Mouse (Mus musculus) lung, embryonic 14.5 days (tissue): ENCODE results near the gene Scaf1. TPM values are rescaled to one million over a fixed set of nuclear protein-coding genes. Genes with fewer than 3 reads are reported as not detected.

Experiments used
- ATAC-seq: fragments of 200-750 bp; cut with Nextera tagmentation; 2 replicates; pipeline ENCODE4 v1.8.0; 2017; ENCODE audit warnings: mild to moderate bottlenecking, moderate TSS enrichment, moderate library complexity; ENCODE audit not compliant: insufficient read depth
- DNase-seq: peaks from one replicate; pipeline ENCODE4 v3.0.0-alpha.2; 2015
- H3K27ac ChIP-seq: fragments of 300-500 bp; sonication (generic); 2 replicates; pipeline ENCODE4 v1.5.1; 2014; ENCODE audit warnings: low read depth, mild to moderate bottlenecking, moderate library complexity
- H3K27me3 ChIP-seq: fragments of 300-500 bp; sonication (generic); 2 replicates; pipeline ENCODE4 v1.6.1; 2014; ENCODE audit warnings: low read length, control low read depth; ENCODE audit not compliant: insufficient read depth
- H3K36me3 ChIP-seq: fragments of 300-500 bp; sonication (generic); 2 replicates; pipeline ENCODE4 v1.6.1; 2014; ENCODE audit warnings: control low read depth; ENCODE audit not compliant: insufficient read depth
- H3K4me1 ChIP-seq: fragments of 300-500 bp; sonication (generic); 2 replicates; pipeline ENCODE4 v1.6.1; 2014; ENCODE audit warnings: antibody characterized with exemption, control low read depth; ENCODE audit not compliant: insufficient read depth
- H3K4me2 ChIP-seq: fragments of 300-500 bp; sonication (generic); 2 replicates; pipeline ENCODE4 v1.6.1; 2014; ENCODE audit warnings: mild to moderate bottlenecking
- H3K4me3 ChIP-seq: fragments of 300-500 bp; sonication (generic); 2 replicates; pipeline ENCODE4 v1.5.1; 2014; ENCODE audit warnings: low read depth, low read length
- H3K9ac ChIP-seq: fragments of 300-500 bp; sonication (generic); 2 replicates; pipeline ENCODE4 v1.6.1; 2014
- H3K9me3 ChIP-seq: fragments of 300-500 bp; sonication (generic); 2 replicates; pipeline ENCODE4 v1.6.1; 2016; ENCODE audit warnings: low read depth, low read length, control low read depth
- CTCF ChIP-seq: IDR thresholded peaks from 2 replicates; pipeline ENCODE4 v1.5.1; 2016; ENCODE audit warnings: antibody characterized with exemption, low read depth
- WGBS: fragments of 180-500 bp; shearing (Covaris S2); extraction: QIAGEN DNeasy Blood & Tissue Kit; methylation state at CpG from one replicate; pipeline ENCODE4 v1.1.7; 2014; 5-methylcytosine and 5-hydroxymethylcytosine counted together
- polyA plus RNA-seq: library from polyadenylated mRNA; unstranded; fragments of >200 nt; fragmentation: Nextera tagmentation; extraction: Ambion mirVana; gene quantifications from 2 replicates; pipeline ENCODE4 v1.2.1, GENCODE M21; 2014

Scaf1 gene
- polyA plus RNA-seq, 1 experiment from 2014 or later = 53.6 TPM

DNA sequence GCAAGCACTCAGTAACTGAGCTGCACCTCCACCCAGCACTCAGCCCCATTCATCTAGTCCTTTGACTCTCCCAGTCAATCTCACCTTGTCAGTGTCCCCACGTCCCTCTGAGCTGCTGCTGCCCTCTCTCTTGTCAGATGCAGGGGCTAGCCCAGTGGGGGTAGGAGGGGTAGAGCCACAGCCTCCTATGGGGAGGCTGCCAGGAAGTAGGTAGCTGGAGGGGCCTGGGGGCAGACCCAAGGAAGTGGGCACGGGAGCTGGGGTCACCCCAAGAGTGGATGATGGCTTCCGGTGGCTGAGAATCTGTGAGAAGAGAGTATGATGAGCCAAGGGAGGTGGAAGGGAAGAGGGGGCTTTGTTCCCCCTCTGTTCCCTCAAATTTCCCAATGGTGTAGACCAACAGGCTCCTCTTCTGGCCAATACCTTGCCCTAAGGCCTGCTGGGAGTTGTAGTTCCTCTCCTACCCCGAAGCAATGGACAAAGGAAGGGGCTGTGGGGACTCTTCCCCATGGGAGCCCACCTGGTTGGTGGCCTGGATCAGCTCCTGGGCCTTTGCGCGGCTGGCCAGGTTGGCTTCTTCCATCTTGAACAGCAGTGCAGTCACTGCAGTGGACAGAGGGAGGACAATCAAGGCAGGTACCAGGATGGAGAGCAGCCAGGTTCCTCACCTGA, 10.7 kb downstream of the Scaf1 start:
- Histone ChIP-seq H3K9ac (no peak overlapping the region), H3K27me3 (no peaks in the 10 kb centered on the region), H3K9me3 (no peaks in the 10 kb centered on the region), H3K4me3 (no peak overlapping the region), H3K4me2 (no peak overlapping the region), H3K4me1 (no peaks in the 10 kb centered on the region), H3K27ac (no peak overlapping the region), H3K36me3 (peaks cover 100% of the 10 kb centered on the region)
- no peak for TF ChIP-seq CTCF
- DNase-seq = no peak
- ATAC-seq = no peak
- WGBS = 75% methylated on average over 6 of the region's 6 CpGs

DNA sequence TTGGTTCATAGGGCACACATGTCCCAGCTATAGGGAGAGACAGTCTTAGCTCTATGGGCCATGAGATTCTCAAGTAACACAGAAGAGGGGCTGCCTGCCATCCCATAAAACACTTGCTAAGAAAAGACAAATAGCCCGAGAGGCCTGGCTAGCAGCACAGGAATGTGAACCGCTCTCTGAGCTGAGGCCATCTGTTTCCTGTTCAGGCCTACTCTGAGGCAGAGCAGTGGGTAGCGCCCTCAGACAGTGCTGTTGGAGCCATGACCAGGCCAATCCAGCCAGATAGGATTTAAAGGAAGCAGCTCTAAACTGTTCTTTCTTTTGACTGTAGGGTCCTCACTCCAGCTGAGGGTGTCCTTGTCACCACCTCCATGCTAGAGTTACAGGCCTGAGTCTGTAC, 11.6 kb downstream of the Scaf1 start:
- DNase-seq = peak; percentile 37
- WGBS = 58% methylated on average over 3 of the region's 3 CpGs
- no peak for TF ChIP-seq CTCF

DNA sequence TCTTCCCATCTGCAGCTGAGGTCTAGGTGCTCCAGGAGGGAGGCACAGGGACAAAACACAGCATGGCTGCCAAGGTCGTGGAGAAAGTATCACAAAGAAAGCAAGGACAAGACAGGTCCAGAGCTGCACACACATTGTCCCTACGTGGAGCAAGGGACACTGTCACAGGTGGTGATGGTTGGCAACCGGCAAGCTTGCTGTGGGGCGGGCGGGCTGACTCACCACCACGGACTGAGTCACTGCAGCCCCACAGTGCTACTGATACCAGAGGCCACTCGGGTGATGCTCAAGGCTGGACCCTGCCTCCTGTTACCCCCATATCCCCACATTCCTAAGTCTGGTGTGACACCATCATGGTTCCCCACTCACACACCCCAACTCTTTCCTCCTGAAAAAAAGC, 13.7 kb downstream of the Scaf1 start:
- no peaks in the 10 kb centered on the region for H3K27me3 ChIP-seq
- ATAC-seq (no peak), DNase-seq (no peak)
- no peak overlapping the region for H3K4me2 ChIP-seq
- H3K4me1 ChIP-seq = peaks cover 7% of the 10 kb centered on the region
- peaks cover 84% of the 10 kb centered on the region for H3K36me3 ChIP-seq
- H3K4me3 ChIP-seq = no peak overlapping the region
- no peak overlapping the region for H3K27ac ChIP-seq
- WGBS = 84% methylated on average over 7 of the region's 7 CpGs
- TF ChIP-seq CTCF = no peak
- no peak overlapping the region for H3K9ac ChIP-seq
- no peaks in the 10 kb centered on the region for H3K9me3 ChIP-seq

More for the DNA sequence above, 11.6 kb downstream of the Scaf1 start:
- Histone ChIP-seq H3K9ac (no peak overlapping the region), H3K9me3 (no peaks in the 10 kb centered on the region), H3K4me3 (no peak overlapping the region), H3K27me3 (no peaks in the 10 kb centered on the region), H3K36me3 (peaks cover 100% of the 10 kb centered on the region), H3K4me2 (no peak overlapping the region), H3K27ac (no peak overlapping the region), H3K4me1 (no peaks in the 10 kb centered on the region; the same call in 1 of the 2 replicates)
- ATAC-seq = no peak

DNA sequence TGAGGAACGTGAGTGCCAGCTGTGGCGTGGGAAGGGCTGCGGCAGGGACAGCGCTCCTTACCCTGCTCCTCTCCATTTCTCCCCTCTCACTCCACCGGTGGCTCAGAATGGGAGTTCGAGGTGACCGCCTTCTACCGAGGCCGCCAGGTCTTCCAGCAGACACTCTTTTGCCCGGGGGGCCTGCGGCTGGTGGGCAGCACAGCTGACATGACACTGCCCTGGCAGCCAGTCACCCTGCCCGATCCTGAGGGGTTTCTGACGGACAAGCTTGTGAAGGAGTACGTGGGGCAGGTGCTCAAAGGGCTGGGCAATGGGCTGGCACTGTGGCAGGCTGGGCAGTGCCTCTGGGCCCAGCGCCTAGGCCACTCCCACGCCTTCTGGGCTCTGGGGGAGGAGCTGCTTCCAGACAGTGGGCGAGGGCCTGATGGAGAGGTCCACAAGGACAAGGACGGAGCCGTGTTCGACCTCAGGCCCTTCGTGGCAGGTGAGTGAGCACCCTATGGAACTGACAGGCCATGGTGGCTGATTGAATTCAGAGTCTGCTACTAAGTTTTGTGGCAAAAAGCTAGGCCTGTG, 15.5 kb downstream of the Scaf1 start:
- DNase-seq (no peak), ATAC-seq (no peak)
- Histone ChIP-seq H3K27ac (no peak overlapping the region), H3K4me2 (peak overlapping the region; percentile 97; the same call in 1 of the 2 replicates), H3K27me3 (no peaks in the 10 kb centered on the region), H3K9ac (no peak overlapping the region), H3K4me1 (peaks cover 11% of the 10 kb centered on the region), H3K36me3 (peaks cover 71% of the 10 kb centered on the region), H3K9me3 (no peaks in the 10 kb centered on the region), H3K4me3 (no peak overlapping the region)
- 80% methylated on average over 21 of the region's 21 CpGs for WGBS
- no peak for TF ChIP-seq CTCF

DNA sequence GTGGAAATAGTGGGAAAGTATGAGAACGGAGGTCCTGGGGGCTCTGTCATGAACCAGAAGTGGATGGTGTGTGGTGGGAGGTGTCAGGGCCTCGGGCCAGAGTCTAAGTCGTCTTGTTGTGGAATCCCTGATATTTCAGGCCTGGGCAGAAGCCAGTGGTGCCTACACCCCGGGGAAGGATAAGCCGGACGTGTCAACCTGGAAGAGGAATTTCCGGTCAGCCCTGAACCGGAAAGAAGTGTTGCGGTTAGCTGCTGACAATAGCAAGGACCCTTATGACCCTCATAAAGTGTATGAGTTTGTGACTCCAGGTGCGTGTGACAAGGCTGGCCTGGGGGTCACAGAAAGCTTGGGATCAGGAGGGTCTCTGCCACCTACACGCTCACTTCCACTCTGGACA, 16.4 kb downstream of the Scaf1 start:
- no peak for DNase-seq
- Histone ChIP-seq H3K4me1 (peaks cover 11% of the 10 kb centered on the region), H3K9ac (no peak overlapping the region), H3K27ac (peak overlapping the region; percentile 42; the same call in 1 of the 2 replicates), H3K36me3 (peaks cover 71% of the 10 kb centered on the region), H3K4me2 (peak overlapping the region; percentile 97), H3K4me3 (peak overlapping the region; percentile 78; the same call in 1 of the 2 replicates), H3K9me3 (no peaks in the 10 kb centered on the region), H3K27me3 (no peaks in the 10 kb centered on the region)
- no peak for ATAC-seq
- WGBS = 59% methylated on average over 11 of the region's 11 CpGs
- no peak for TF ChIP-seq CTCF

DNA sequence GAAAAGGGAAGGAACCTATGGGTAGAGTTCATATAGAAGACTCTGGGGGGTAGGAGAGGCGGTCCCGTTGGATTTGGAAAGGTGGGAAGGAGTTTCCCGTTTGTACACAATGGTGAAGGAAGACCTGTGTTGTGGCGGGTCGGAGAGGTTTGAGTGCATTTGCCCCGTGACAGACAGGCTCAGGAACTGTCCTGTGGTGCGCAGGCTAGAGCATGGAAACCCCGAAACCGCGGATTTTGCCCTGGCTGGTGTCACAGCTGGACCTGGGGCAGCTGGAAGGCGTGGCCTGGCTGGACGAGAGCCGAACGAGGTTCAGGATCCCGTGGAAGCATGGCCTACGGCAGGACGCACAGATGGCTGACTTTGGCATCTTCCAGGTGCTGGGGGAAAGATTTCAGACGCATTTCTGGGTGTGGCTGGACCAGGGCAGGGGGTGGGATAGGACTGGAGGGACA, 17.6 kb downstream of the Scaf1 start, which contains the start of gene Bcl2l12:
Gene Bcl2l12 (minus strand): TSS at position 212 of the 455 bp plus-strand sequence.
- ATAC-seq (peak; percentile 1; the same call in 1 of the 2 replicates), DNase-seq (peak; percentile 64)
- peak within 1 kb of the TSS; percentile 90 for H3K27ac ChIP-seq
- 2% methylated on average over 18 of the region's 18 CpGs for WGBS
- peaks cover 71% of the 10 kb centered on the region for H3K36me3 ChIP-seq
- peak within 1 kb of the TSS; percentile 75 for H3K9ac ChIP-seq
- H3K4me1 ChIP-seq = peaks cover 11% of the 10 kb centered on the region
- H3K4me3 ChIP-seq = peak within 1 kb of the TSS; percentile 78
- no peak for TF ChIP-seq CTCF
- peak within 1 kb of the TSS; percentile 97 for H3K4me2 ChIP-seq
- no peaks in the 10 kb centered on the region for H3K9me3 ChIP-seq
- H3K27me3 ChIP-seq = no peaks in the 10 kb centered on the region

DNA sequence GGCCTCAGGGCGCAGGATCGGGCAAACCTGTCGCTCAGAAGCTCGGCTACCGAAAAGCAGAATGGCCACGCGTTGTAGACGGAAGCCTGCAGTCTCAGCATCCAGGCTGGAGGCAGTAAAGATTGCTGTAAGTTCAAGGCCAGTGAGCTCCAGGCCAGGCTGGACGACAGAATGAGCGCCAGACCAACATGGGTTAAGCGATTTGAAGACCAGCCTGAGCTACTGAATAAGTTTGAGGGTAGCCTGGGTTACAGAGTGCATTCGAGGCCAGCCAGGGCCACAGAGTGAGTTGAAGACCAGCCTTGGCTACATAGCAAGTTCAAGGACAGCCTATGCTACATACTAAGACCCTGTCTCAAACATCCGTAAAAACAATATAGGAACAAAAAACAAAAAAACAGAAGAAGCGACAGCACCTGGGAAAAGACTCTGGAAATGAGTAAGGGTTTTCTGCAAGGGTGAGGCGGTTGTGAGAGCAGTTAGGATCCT, 18.2 kb downstream of the Scaf1 start:
- 1% methylated on average over 15 of the region's 15 CpGs for WGBS
- H3K9me3 ChIP-seq = no peaks in the 10 kb centered on the region
- peak; percentile 2; the same call in 1 of the 2 replicates for ATAC-seq

More for the DNA sequence above, 18.2 kb downstream of the Scaf1 start:
- H3K4me3 ChIP-seq = peak overlapping the region; percentile 78
- peak overlapping the region; percentile 90 for H3K27ac ChIP-seq
- peaks cover 11% of the 10 kb centered on the region for H3K4me1 ChIP-seq
- no peak for DNase-seq
- no peak for TF ChIP-seq CTCF
- H3K9ac ChIP-seq = peak overlapping the region; percentile 75
- H3K4me2 ChIP-seq = peak overlapping the region; percentile 97
- peaks cover 71% of the 10 kb centered on the region for H3K36me3 ChIP-seq
- H3K27me3 ChIP-seq = no peaks in the 10 kb centered on the region
